Mouse (Mus musculus): ENCODE measurements around the gene Dis3l2.

Dis3l2 gene

GRCm38 (mm10) chr1:87010629-87011330, 307.2 kb downstream of the Dis3l2 start:
- no peak for DNase-seq (ENCODE audit: low read depth)

- no peak for DNase-seq (ENCODE audit: low read depth)
These were observed 308.1 kb downstream of the Dis3l2 start for GRCm38 (mm10) chr1:87011718-87012117.

DNA sequence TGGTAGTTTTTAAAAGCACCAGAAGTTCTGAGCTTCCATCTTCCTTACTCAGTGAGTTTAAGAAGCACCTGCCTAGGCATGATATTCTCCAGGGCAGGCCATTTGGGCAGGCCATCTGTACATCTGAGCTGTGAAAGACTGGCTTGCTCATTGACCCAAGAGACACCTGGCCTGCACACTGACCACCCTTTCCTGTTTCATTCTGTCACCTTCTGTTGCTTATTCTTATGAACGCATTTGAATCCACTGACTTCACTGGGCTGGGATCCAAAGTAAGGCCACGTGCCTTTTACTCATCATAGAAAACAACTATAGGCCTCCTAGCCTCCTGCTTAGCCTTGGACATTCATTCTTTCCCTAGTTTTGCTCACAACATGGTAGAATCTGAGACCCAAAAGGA, 309.0 kb downstream of the Dis3l2 start:
- DNase-seq (ENCODE audit: low read depth), result no peak

GRCm38 (mm10) chr1:87020714-87021113, 317.1 kb downstream of the Dis3l2 start:
- no peak for DNase-seq (ENCODE audit: low read depth)

DNA sequence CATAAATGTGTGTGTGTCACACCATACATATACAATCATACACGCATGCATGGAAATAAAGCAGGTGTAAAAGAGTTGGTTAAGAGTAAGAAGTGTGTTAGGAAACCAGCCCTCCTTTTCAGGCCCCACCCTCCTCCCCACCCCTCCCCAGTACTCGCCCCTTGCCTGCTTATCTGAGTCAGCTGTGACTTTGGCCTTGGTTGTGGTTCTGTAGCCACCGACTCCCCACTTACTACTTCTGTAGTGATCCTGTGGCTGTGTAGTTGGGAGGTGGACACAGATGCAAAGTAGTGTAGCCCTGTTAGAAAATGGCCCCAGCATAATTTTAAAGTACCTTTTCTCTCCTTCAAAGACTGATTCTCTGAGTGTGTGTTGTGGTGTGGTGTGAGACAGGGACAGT, 318.0 kb downstream of the Dis3l2 start:
- peak; percentile 57 for DNase-seq (ENCODE audit: low read depth)

GRCm38 (mm10) chr1:87023291-87024170, 319.9 kb downstream of the Dis3l2 start:
- no peak for DNase-seq (ENCODE audit: low read depth)

- no peak for DNase-seq (ENCODE audit: low read depth)
These were observed 321.4 kb downstream of the Dis3l2 start for GRCm38 (mm10) chr1:87025021-87025420.

DNA sequence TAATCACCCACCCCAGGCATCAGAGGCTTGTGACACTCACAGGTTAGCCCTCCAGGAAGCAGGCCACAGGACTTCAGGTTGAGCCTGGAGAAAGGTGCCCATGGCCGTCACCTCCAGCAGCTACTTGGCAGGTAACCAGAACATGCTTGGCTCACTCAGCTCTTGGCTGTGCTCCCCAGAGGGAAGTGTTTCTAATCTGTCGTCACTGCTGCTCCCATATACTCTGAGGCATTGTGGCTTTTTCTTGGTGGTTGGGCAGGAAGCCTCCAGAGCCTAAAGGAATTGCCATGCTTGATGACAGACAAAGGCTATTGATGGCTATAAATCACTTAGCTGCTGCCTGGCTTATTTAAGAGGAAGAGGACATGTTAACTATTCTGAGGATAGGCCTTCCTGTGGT, 325.2 kb downstream of the Dis3l2 start:
- DNase-seq (ENCODE audit: low read depth), result peak; percentile 18

DNA sequence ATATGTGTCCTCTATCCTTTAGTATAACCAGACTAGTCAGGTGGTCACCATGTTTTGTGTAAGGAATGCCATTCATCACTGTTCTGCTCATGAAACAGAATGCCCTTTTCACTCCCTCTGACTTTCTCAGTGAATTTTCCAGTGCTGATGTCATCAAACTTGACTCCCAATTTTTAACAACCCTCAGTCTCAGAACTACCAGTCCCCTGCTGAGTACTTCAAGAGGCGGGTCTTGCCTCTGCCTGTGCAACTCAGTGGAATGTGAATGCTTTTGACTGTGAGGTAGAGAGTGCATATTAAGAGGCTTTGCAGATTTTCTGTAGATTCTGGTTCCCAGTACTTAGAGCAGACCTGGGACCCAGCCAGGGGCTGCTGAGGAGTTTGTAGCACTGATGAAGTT, 327.0 kb downstream of the Dis3l2 start:
- no peak for DNase-seq (ENCODE audit: low read depth)

DNA sequence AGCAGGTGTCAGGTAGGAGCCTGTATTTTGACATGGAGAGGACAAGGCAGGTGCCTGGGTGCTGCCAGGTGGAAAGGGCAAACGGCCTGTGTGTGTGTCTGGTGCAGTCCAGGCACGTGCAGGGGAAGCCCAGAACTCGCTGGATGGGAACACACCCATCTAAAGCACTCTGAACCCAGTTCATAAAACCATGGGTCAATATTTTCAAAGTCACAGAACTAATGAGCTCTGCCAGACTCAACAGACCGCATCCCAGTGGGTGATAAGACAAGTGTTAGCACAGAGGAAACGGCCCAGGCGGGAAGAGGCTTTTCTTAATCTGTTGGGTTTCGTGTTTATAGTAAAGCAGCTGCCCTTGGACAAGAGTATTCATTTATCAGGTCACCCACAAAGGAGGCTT, 328.9 kb downstream of the Dis3l2 start:
- DNase-seq (ENCODE audit: low read depth), result no peak

DNA sequence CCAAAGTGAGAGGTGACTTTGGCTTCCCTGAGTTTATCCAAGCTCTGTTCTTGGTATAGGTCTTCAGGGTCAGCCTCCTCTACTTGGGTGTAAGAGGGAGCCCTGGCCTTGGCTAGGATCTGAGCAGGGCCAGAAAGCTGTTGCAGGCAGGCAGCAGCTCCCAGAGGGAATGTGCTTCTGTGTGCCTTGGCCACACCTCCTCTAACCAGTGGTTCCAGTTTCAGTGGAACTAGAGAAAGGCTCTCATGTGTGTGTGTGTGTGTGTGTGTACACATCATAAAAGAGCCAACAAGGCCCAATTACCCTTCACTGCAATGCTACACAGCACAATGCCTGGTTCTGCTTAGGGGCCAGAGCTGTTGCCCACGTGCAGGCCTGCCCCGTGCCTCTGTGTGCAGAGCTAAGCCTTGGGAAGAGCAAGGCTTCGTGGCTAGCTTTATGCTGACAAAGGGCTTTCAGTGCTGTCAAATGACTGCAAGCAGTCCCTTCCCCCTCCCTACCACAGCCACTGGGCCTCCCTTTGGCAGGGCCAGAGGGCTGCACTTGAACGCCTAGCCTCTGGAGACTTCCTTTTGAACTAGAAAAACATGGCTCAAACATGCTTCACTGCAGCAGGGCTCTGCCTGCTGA, 332.0 kb downstream of the Dis3l2 start:
- no peak for DNase-seq (ENCODE audit: low read depth)

- DNase-seq (ENCODE audit: low read depth), result no peak
These were observed 332.7 kb downstream of the Dis3l2 start for GRCm38 (mm10) chr1:87036334-87036733.

DNA sequence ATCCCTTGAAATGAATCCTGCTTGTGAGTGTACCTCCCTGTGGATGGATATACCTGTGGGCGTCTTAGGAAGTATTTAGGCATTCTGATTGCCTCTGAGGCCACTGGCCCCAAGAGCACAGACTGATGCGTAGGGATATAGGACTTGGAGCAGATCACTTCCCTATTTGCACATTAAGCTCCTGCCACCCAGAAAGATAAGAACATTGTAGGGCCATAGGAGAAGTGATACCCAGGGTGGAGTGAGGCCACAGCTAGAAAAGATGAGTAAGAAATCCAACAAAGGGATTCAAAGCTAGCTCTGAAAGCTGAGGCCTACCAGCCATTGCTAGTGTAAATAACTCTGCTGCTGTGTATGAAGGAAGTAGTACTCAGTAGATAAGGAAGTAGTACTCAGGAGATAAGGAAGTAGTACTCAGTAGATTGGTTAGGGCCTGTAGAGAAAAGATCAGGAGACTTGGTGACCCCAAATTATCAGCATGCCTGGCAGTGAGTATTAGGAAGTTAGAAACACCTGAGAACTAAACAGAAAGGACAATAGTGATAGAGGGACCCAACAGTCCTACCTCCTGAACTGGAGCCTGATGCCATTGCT, 335.0 kb downstream of the Dis3l2 start:
- no peak for DNase-seq (ENCODE audit: low read depth)

GRCm38 (mm10) chr1:87041119-87041518, 337.5 kb downstream of the Dis3l2 start:
- DNase-seq (ENCODE audit: low read depth), result peak; percentile 54

DNA sequence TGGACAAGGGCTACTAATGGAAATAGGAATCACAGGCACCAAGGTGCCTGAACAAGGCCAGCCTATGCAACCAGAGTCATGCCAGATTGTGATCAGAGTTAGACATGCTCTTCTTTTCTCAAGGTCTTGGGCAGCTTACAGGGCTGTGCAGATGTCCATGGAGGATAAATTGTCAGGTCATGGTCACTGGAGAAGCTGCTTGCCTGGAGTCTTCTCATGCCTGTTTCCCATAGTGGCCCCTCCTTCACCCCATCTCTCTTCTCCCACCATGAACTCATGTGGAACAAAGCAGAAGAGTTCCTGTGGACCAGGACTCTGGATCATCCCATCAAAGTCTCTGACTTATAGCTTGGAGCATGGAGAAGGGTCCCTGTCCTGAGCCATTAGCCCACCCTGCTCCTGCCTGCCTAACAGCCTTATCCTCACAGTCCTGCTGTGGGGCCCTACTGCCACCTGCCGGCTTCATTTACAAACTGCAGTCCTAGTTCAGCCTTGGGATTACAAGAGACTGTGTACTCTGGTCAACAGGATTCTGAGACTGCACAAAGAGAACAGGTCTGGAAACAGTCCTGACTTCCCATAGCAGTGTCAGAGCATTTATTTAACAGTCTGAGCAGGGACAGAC, 338.3 kb downstream of the Dis3l2 start:
- peak; percentile 60 for DNase-seq (ENCODE audit: low read depth)

DNA sequence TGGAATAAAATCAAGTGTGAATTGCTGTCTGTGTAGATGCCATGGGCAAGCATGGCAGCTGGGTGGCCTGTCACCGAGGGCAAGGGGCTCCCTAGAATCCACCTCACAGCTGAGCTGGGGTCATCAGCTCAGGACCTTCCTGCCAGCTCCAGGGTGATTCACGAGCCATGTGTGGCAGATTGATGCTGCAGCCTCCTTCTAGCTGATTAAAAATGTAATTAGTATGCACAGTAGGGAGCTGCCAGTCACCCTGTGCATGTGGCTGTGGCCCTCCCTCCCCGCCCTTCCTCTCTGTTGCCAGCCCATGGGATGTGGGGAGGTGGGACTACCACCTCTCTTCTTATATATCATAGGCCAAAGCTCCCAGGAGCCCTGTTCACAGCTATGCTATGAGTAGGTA, 346.5 kb downstream of the Dis3l2 start:
- DNase-seq (ENCODE audit: low read depth), result no peak

DNA sequence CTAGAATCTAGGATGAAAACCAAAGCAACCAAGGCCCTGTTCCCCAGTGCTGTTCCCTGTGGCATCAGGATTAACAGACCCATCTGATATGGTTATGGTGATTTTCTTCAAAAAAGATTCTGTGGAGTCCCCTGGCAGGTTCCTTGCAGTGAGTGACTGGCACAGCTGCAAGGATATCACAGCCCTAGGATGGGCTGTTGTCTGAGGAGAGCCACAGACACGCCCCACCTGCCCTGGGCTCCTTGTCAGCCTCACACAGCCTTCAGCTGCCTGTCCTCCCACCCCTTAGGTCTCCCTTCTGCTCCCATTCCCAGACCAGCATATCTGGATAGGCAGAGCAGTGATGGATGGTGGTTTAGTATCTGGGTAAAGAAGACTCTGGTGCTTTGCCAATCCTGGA, 347.1 kb downstream of the Dis3l2 start:
- DNase-seq (ENCODE audit: low read depth), result no peak

GRCm38 (mm10) chr1:87051369-87051768, 347.8 kb downstream of the Dis3l2 start:
- peak; percentile 44 for DNase-seq (ENCODE audit: low read depth)

DNA sequence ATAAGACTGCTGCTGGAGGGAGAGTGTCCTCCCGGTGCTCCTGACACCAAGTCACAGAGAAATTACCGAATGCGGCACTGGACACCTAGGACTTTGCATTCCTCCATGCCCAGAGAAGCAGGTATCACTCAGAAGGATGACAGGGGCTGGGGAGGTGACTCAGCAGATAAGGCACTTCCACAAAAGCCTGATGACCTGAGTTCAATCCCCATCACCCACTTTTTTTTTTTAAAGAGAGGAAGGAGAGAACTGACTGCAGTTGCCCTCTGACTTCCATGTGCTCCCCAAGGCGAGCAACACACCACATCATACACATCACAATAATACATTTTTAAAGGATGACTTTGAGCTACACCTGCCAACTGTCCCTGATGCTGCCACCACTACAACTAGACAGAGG, 353.5 kb downstream of the Dis3l2 start:
- no peak for DNase-seq (ENCODE audit: low read depth)

GRCm38 (mm10) chr1:87059042-87059665, 355.5 kb downstream of the Dis3l2 start:
- no peak for DNase-seq (ENCODE audit: low read depth)

DNA sequence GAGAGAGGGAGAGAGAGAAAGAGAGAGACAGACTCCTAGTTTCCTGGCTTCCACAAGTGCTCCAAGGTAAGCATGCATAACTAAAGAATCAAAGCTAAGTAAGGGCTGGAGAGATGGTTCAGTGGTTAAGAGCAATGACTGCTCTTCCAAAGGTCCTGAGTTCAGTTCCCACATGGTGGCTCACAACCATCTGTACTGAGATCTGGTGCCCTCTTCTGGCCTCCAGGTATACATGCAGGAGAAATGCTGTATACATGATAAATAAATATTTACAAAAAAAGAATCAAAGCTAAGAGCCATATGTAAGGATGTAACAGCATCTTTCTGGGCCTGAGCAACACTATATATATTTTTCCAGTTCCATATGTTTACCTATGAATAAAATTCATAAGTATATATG, 357.3 kb downstream of the Dis3l2 start:
- DNase-seq (ENCODE audit: low read depth), result no peak

DNA sequence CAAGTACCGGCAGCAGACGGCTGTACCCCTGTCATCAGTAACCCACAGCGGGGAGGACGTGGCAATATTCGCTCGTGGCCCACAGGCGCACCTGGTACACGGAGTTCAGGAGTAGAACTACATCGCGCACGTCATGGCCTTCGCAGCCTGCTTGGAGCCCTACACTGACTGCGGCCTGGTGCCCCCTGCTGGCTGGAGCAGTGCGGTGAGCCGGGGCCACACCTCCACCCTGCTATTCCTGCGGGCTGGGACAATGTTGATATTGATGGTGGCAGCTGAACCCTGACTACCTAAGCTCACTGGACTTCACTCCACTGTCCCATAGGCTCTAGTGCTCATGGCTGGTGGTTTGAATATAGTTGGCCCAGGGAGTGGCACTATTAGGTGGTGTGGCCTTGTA, 367.1 kb downstream of the Dis3l2 start:
- peak; percentile 49 for DNase-seq (ENCODE audit: low read depth)
